11 mouse cellular contexts compared by ENCODE assay signal in genomic region chr1:164453739-164454138, GRCm38 (mm10). TPM values are rescaled to one million over a fixed set of nuclear protein-coding genes. Genes with fewer than 3 reads are reported as not detected.
DNase-seq lines count a peak whose midpoint lies in the region; ATAC-seq and TF ChIP-seq lines count a peak whose summit lies in the region.
"Had no signal": no experiment of that assay in that cellular context is flagged by ENCODE, and none has a peak within 500 bp of the region (broad histone marks: within the 10 kb centered on the region; RNA-seq: fewer than 3 reads in every experiment).

No protein-coding gene starts in this region.

- 37% methylated on average over 5 of the region's 5 CpGs for WGBS in kidney, adult 2 months
- 94% methylated on average over 5 of the region's 5 CpGs for WGBS in kidney, embryonic 14.5 days
- 81% methylated on average over 5 of the region's 5 CpGs for WGBS in hindbrain, embryonic 16.5 days
- 22% methylated on average over 5 of the region's 5 CpGs for WGBS in small intestine, adult 2 months

- intact Hi-C loops in left cerebral cortex, postnatal 10 days (cut with DNase I) = loop anchor here (10.0 kb wide), 1 partner anchor 311 kb away; no protein-coding TSS in a partner anchor

- no peaks in the 10 kb centered on the region for H3K9me3 ChIP-seq in kidney, embryonic 14.5 days (ENCODE audit: control insufficient read depth, low read length)
- no peaks in the 10 kb centered on the region for H3K9me3 ChIP-seq in E14TG2a.4 (ENCODE audit: low read length)
- no peaks in the 10 kb centered on the region for H3K9me3 ChIP-seq in hindbrain, embryonic 16.5 days (ENCODE audit: control insufficient read depth, low read length)
- H3K9me3 ChIP-seq: forebrain, embryonic 12.5 days had no signal

- peaks cover 44% of the 10 kb centered on the region for H3K36me3 ChIP-seq in kidney, adult 2 months (ENCODE audit: control insufficient read depth, insufficient read depth, low read length)
- H3K36me3 ChIP-seq in kidney, embryonic 14.5 days (ENCODE audit: control insufficient read depth, insufficient read depth, low read length) = peaks cover 5% of the 10 kb centered on the region
- H3K36me3 ChIP-seq in E14TG2a.4 (ENCODE audit: insufficient read depth, low read length) = peaks cover 54% of the 10 kb centered on the region
- peaks cover 22% of the 10 kb centered on the region for H3K36me3 ChIP-seq in hindbrain, embryonic 16.5 days (ENCODE audit: control insufficient read depth, insufficient read depth, low read length)
- H3K36me3 ChIP-seq in small intestine, adult 2 months (ENCODE audit: control insufficient read depth, insufficient read depth, low read length) = peaks cover 72% of the 10 kb centered on the region

- peak overlapping the region; percentile 46 for H3K4me3 ChIP-seq in kidney, adult 2 months (ENCODE audit: insufficient read depth, low read depth, low read length)
- no peak overlapping the region for H3K4me3 ChIP-seq in kidney, embryonic 14.5 days (ENCODE audit: low read length)
- H3K4me3 ChIP-seq in E14TG2a.4 (replicated peaks; ENCODE audit: low read length) = peak overlapping the region; percentile 49
- H3K4me3 ChIP-seq in hindbrain, embryonic 16.5 days (ENCODE audit: low read length) = peak overlapping the region; percentile 86; the same call in 1 of the 2 replicates
- peak overlapping the region; percentile 52 for H3K4me3 ChIP-seq in small intestine, adult 2 months (ENCODE audit: low read depth, low read length)
- H3K4me3 ChIP-seq: forebrain, embryonic 12.5 days had no signal

- H3K27me3 ChIP-seq in kidney, adult 2 months (replicated peaks; ENCODE audit: control insufficient read depth, insufficient read depth, low read length) = no peaks in the 10 kb centered on the region
- peaks cover 27% of the 10 kb centered on the region for H3K27me3 ChIP-seq in kidney, embryonic 14.5 days (ENCODE audit: control insufficient read depth, insufficient read depth, low read length)
- H3K27me3 ChIP-seq in E14TG2a.4 (ENCODE audit: insufficient read depth, low read length) = no peaks in the 10 kb centered on the region; the same call in 1 of the 2 replicates
- H3K27me3 ChIP-seq in hindbrain, embryonic 16.5 days (replicated peaks; ENCODE audit: control insufficient read depth, insufficient read depth, low read length) = no peaks in the 10 kb centered on the region
- H3K27me3 ChIP-seq in small intestine, adult 2 months (ENCODE audit: control insufficient read depth, insufficient read depth, low read length) = no peaks in the 10 kb centered on the region

- peak overlapping the region; percentile 58 for H3K27ac ChIP-seq in kidney, adult 2 months (ENCODE audit: insufficient read depth, low read depth, low read length)
- H3K27ac ChIP-seq in kidney, embryonic 14.5 days (ENCODE audit: low read depth, low read length) = no peak overlapping the region
- H3K27ac ChIP-seq in hindbrain, embryonic 16.5 days (ENCODE audit: low read depth, low read length) = no peak overlapping the region
- peak overlapping the region; percentile 52 for H3K27ac ChIP-seq in small intestine, adult 2 months (ENCODE audit: insufficient read depth, low read depth, low read length)
- H3K27ac ChIP-seq: forebrain, embryonic 12.5 days had no signal

- no peak for ATAC-seq in kidney, embryonic 14.5 days (ENCODE audit: low FRiP score, low TSS enrichment)
- no peak for ATAC-seq in hindbrain, embryonic 16.5 days

- no peak for DNase-seq in kidney, adult 2 months
- no peak for DNase-seq in right cerebral cortex, postnatal 4 days
- DNase-seq in urinary bladder, postnatal 10 days (ENCODE audit: low spot score) = no peak
- DNase-seq in left cerebral cortex, postnatal 10 days (ENCODE audit: extremely low spot score in 1 of 2, low spot score in 2 of 2) = no peak
- DNase-seq: cerebellum, adult 2 months; lung, postnatal 10 days had no signal

- no peak overlapping the region for H3K4me2 ChIP-seq in kidney, embryonic 14.5 days (replicated peaks; ENCODE audit: low read depth, low read length)
- H3K4me2 ChIP-seq in hindbrain, embryonic 16.5 days (ENCODE audit: low read length) = peak overlapping the region; percentile 73

- H3K9ac ChIP-seq in kidney, embryonic 14.5 days (ENCODE audit: low read depth, low read length) = no peak overlapping the region
- no peak overlapping the region for H3K9ac ChIP-seq in hindbrain, embryonic 16.5 days (ENCODE audit: low read depth, low read length)
- H3K9ac ChIP-seq: forebrain, embryonic 12.5 days had no signal

- no peak for TF ChIP-seq POLR2A in kidney, adult 2 months (IDR thresholded peaks at IDR 0.05; ENCODE audit: low read depth, low read length)
- no peak for TF ChIP-seq POLR2A in small intestine, adult 2 months (IDR thresholded peaks at IDR 0.05; ENCODE audit: low read depth, low read length)

- H3K4me1 ChIP-seq in kidney, adult 2 months (ENCODE audit: control insufficient read depth, insufficient read depth, low read length) = peaks cover 25% of the 10 kb centered on the region; the same call in 1 of the 2 replicates
- H3K4me1 ChIP-seq in kidney, embryonic 14.5 days (ENCODE audit: control insufficient read depth, insufficient read depth, low read length) = peaks cover 11% of the 10 kb centered on the region; the same call in 1 of the 2 replicates
- H3K4me1 ChIP-seq in E14TG2a.4 (replicated peaks; ENCODE audit: low read depth, low read length) = peaks cover 84% of the 10 kb centered on the region
- peaks cover 13% of the 10 kb centered on the region for H3K4me1 ChIP-seq in hindbrain, embryonic 16.5 days (ENCODE audit: control insufficient read depth, insufficient read depth, low read depth, low read length)
- H3K4me1 ChIP-seq in small intestine, adult 2 months (ENCODE audit: control insufficient read depth, insufficient read depth, insufficient read length, low read length) = peaks cover 19% of the 10 kb centered on the region

- no peak for TF ChIP-seq CTCF in kidney, adult 2 months (conservative IDR thresholded peaks at IDR 0.05; ENCODE audit: insufficient read depth, insufficient read length, low read depth, low read length)
- TF ChIP-seq CTCF in E14TG2a.4 (conservative IDR thresholded peaks at IDR 0.05; ENCODE audit: low read length) = no peak
- no peak for TF ChIP-seq CTCF in small intestine, adult 2 months (IDR thresholded peaks at IDR 0.05; ENCODE audit: extremely low read depth, insufficient read length, insufficient replicate concordance, low read depth, low read length)

RNA-seq across cellular contexts. Expression of gene Atp1b1, which starts 4.4 kb away (rescaled TPM):
- 945 and 1,094 TPM in 2 replicates for polyA plus RNA-seq in kidney, adult 2 months (2012; rRNA removed)
- polyA plus RNA-seq in kidney, embryonic 14.5 days (2014; fragmentation: Nextera tagmentation; extraction: Ambion mirVana) = 80.2 and 86.4 TPM in 2 replicates
- 383 and 485 TPM in 2 replicates for polyA plus RNA-seq in hindbrain, embryonic 16.5 days (2015; fragmentation: Nextera tagmentation; extraction: Ambion mirVana)
- 204 and 369 TPM in 2 replicates for polyA plus RNA-seq in small intestine, adult 2 months (2012; rRNA removed)
- 1,000 to 10,000 TPM; 1,479 to 1,505 TPM for total RNA-seq in left cerebral cortex, postnatal 10 days (2021)

Comparison
In these comparisons a context has a peak if more than half of its experiments do, and no peak if none do; other contexts are left out.
1. H3K27ac ChIP-seq: peak in kidney, adult 2 months (single experiment) and small intestine, adult 2 months (single experiment); none in kidney, embryonic 14.5 days (single experiment) and hindbrain, embryonic 16.5 days (single experiment).